Mouse (Mus musculus): ENCODE measurements around the gene Etv6.

- TF ChIP-seq POLR2A (IDR thresholded peaks at IDR 0.05; ENCODE audit: low read depth, low read length) (no peak), CTCF (IDR thresholded peaks at IDR 0.05; ENCODE audit: extremely low read depth, insufficient read length, insufficient replicate concordance, low read depth, low read length) (no peak)
Measured at GRCm38 (mm10) chr6:134142700-134143099, 107.2 kb downstream of the Etv6 start.
